ENCODE assay signal across 21 mouse cellular contexts in genomic region chr13:110471526-110471925, GRCm38 (mm10).
DNase-seq lines count a peak whose midpoint lies in the region; ATAC-seq and TF ChIP-seq lines count a peak whose summit lies in the region.
"Had no signal": no experiment of that assay in that cellular context is flagged by ENCODE, and none has a peak within 500 bp of the region (broad histone marks: within the 10 kb centered on the region; RNA-seq: fewer than 3 reads in every experiment).

No protein-coding gene starts in this region.

- dilution Hi-C loops in CH12.LX (cut with MboI; ENCODE audit: extremely low pct_ligation_motif_present, extremely low pct_unique_long_range_greater_than_20kb, low sequenced_read_pairs), result no loop called here

- H3K79me2 ChIP-seq in CH12.LX (replicated peaks; ENCODE audit: control insufficient read depth, extremely low read depth, insufficient read depth, poor library complexity, severe bottlenecking), result no peaks in the 10 kb centered on the region

- peaks cover 7 to 19% of the 10 kb centered on the region in 2 experiments; a peak in 3 of 4 replicates for H3K4me1 ChIP-seq in CH12.LX (ENCODE audit: control insufficient read depth in 1 of 2, insufficient read depth in 2 of 2)
- peaks cover 9% of the 10 kb centered on the region for H3K4me1 ChIP-seq in bone marrow macrophage, adult 2 months (ENCODE audit: control insufficient read depth, insufficient read depth, low read length)
- H3K4me1 ChIP-seq: forebrain, embryonic 13.5 days; hindbrain, embryonic 10.5 days had no signal

- H3K36me3 ChIP-seq in CH12.LX (replicated peaks in 1 of 2; ENCODE audit: control insufficient read depth in 1 of 2, insufficient read depth in 1 of 2, low read length in 1 of 2), result no peaks in the 10 kb centered on the region
- no peaks in the 10 kb centered on the region for H3K36me3 ChIP-seq in splenic B cell, adult 2 months (ENCODE audit: control insufficient read depth, insufficient read depth, low read length, poor library complexity, severe bottlenecking)
- H3K36me3 ChIP-seq: embryonic facial prominence, embryonic 10.5 days; G1E; heart, embryonic 15.5 days; hindbrain, embryonic 10.5 days had no signal

- no peak for TF ChIP-seq CTCF in CH12.LX (conservative IDR thresholded peaks at IDR 0.05 in 1 of 2, IDR thresholded peaks at IDR 0.05 in 1 of 2; ENCODE audit: low read depth in 2 of 2, low read length in 2 of 2)
- no peak for TF ChIP-seq CTCF in bone marrow macrophage, adult 2 months (IDR thresholded peaks at IDR 0.05; ENCODE audit: low read depth, low read length)

- H3K4me3 ChIP-seq in CH12.LX (replicated peaks in 1 of 3; ENCODE audit: low read depth in 2 of 3, low read length in 2 of 3, poor library complexity in 1 of 3), result no peak overlapping the region
- peak overlapping the region; percentile 13; the same call in 1 of the 2 replicates for H3K4me3 ChIP-seq in bone marrow macrophage, adult 2 months (ENCODE audit: insufficient read depth, low read length)
- H3K4me3 ChIP-seq: embryonic facial prominence, embryonic 10.5 days; forebrain, embryonic 13.5 days; heart, adult 2 months; heart, embryonic 15.5 days; hindbrain, embryonic 10.5 days had no signal

- in situ Hi-C loops in CH12.LX (cut with MboI; ENCODE audit: low pct_ligation_motif_present, low pct_unique_long_range_greater_than_20kb, low sequenced_read_pairs), result no loop called here

- no peak overlapping the region for H3K9ac ChIP-seq in CH12.LX (ENCODE audit: insufficient read depth, low read depth)
- H3K9ac ChIP-seq: forebrain, embryonic 13.5 days; forebrain, postnatal 0 days; heart, embryonic 15.5 days; hindbrain, embryonic 14.5 days had no signal

- no peak overlapping the region for H3K27ac ChIP-seq in CH12.LX (ENCODE audit: insufficient read depth, low read depth)
- no peak overlapping the region for H3K27ac ChIP-seq in bone marrow macrophage, adult 2 months (ENCODE audit: insufficient read depth, low read depth, low read length)
- H3K27ac ChIP-seq: embryonic facial prominence, embryonic 10.5 days; forebrain, embryonic 13.5 days; heart, adult 2 months; heart, embryonic 15.5 days; hindbrain, embryonic 10.5 days; hindbrain, embryonic 14.5 days had no signal

- H3K4me2 ChIP-seq in CH12.LX (ENCODE audit: insufficient read depth, low read depth, poor library complexity, severe bottlenecking), result no peak overlapping the region; the same call in 1 of the 2 replicates
- H3K4me2 ChIP-seq: forebrain, embryonic 13.5 days; heart, embryonic 11.5 days; heart, embryonic 15.5 days; hindbrain, embryonic 14.5 days had no signal

- no peaks in the 10 kb centered on the region for H3K27me3 ChIP-seq in CH12.LX (replicated peaks)
- no peaks in the 10 kb centered on the region for H3K27me3 ChIP-seq in splenic B cell, adult 2 months (ENCODE audit: control insufficient read depth, insufficient read depth, low read length, poor library complexity, severe bottlenecking)
- H3K27me3 ChIP-seq: forebrain, embryonic 13.5 days; heart, embryonic 15.5 days had no signal

- no peak for TF ChIP-seq POLR2A in CH12.LX (IDR thresholded peaks at IDR 0.05; ENCODE audit: low read depth, low read length)
- TF ChIP-seq POLR2A in bone marrow macrophage, adult 2 months (IDR thresholded peaks at IDR 0.05; ENCODE audit: borderline replicate concordance, low read depth, low read length), result no peak

- no peaks in the 10 kb centered on the region for H3K9me3 ChIP-seq in CH12.LX (replicated peaks; ENCODE audit: low read length)
- H3K9me3 ChIP-seq: embryonic facial prominence, embryonic 10.5 days; forebrain, embryonic 13.5 days; heart, embryonic 15.5 days had no signal

- TF ChIP-seq EP300 in CH12.LX (IDR thresholded peaks at IDR 0.05; ENCODE audit: low read length), result no peak

- DNase-seq in CH12.LX (ENCODE audit: extremely low read depth), result peak; percentile 19
- DNase-seq in splenic B cell, adult 2 months (ENCODE audit: low read depth, low spot score), result peak; percentile 43
- DNase-seq in left cerebral cortex, adult 8-10 months (ENCODE audit: low spot score in 2 of 2), result no peak
- DNase-seq in Muller cell, postnatal 12 days (ENCODE audit: inconsistent ontology term), result no peak
- DNase-seq: adrenal gland, postnatal 10 days; cerebellum, adult 18-20 months; cerebellum, adult 9-11 months; cerebellum, postnatal 36 days; forebrain, postnatal 0 days; gastrocnemius, postnatal 36 days; heart, adult 2 months; heart, postnatal 14 days had no signal

- TF ChIP-seq RAD21 in CH12.LX (IDR thresholded peaks at IDR 0.05; ENCODE audit: low read depth, low read length), result no peak

- peak; percentile 95 for ATAC-seq in megakaryocyte, adult 5-6 weeks (ENCODE audit: poor library complexity, severe bottlenecking)
- ATAC-seq: forebrain, embryonic 13.5 days; forebrain, postnatal 0 days had no signal

TF ChIP-seq in CH12.LX, 34 proteins besides CTCF, POLR2A, EP300 and RAD21:
- TF ChIP-seq MAFK (IDR thresholded peaks at IDR 0.05; ENCODE audit: insufficient replicate concordance, low read length) (peak; percentile 50; the same call in 1 of the 2 replicates), JUND (conservative IDR thresholded peaks at IDR 0.05; ENCODE audit: low read depth, low read length) (no peak)

Comparison
In these comparisons a context has a peak if more than half of its experiments do, and no peak if none do; other contexts are left out.
1. DNase-seq: peak in CH12.LX (single experiment) and splenic B cell, adult 2 months (single experiment); none in left cerebral cortex, adult 8-10 months (0 of 2) and Muller cell, postnatal 12 days (single experiment).